Mouse (Mus musculus) embryonic facial prominence, embryonic 11.5 days (tissue): ENCODE data around the gene Syngap1. TPM values are rescaled to one million over a fixed set of nuclear protein-coding genes. Genes with fewer than 3 reads are reported as not detected.

Experiments
- ATAC-seq: fragments of 200-750 bp; cut with Nextera tagmentation; replicated peaks from 2 replicates; pipeline ENCODE4 v1.8.0; 2017; ENCODE audit warnings: low read depth; ENCODE audit not compliant: insufficient number of reproducible peaks, low FRiP score, low TSS enrichment
- DNase-seq: peaks from one replicate; pipeline ENCODE4 v3.0.0-alpha.2; 2015; ENCODE audit warnings: low spot score
- H3K27ac ChIP-seq: fragments of 300-500 bp; sonication (generic); replicated peaks from 2 replicates; pipeline ENCODE4 v1.5.1; 2014; ENCODE audit warnings: mild to moderate bottlenecking, low read depth, low read length, control low read depth
- H3K27me3 ChIP-seq: fragments of 300-500 bp; sonication (generic); 2 replicates; pipeline ENCODE4 v1.6.1; 2014; ENCODE audit warnings: mild to moderate bottlenecking, low read length, moderate library complexity, mixed read lengths; ENCODE audit not compliant: control insufficient read depth, insufficient read depth
- H3K36me3 ChIP-seq: fragments of 300-500 bp; sonication (generic); replicated peaks from 2 replicates; pipeline ENCODE4 v1.6.1; 2014; ENCODE audit warnings: low read depth, mild to moderate bottlenecking, low read length, moderate library complexity, mixed read lengths; ENCODE audit not compliant: control insufficient read depth, insufficient read depth
- H3K4me1 ChIP-seq: fragments of 300-500 bp; sonication (generic); 2 replicates; pipeline ENCODE4 v1.6.1; 2014; ENCODE audit warnings: low read length, mixed read lengths; ENCODE audit not compliant: control insufficient read depth, insufficient read depth
- H3K4me2 ChIP-seq: fragments of 300-500 bp; sonication (generic); 2 replicates; pipeline ENCODE4 v1.6.1; 2014; ENCODE audit warnings: low read depth, mild to moderate bottlenecking, control low read depth, low read length, moderate library complexity
- H3K4me3 ChIP-seq: fragments of 300-500 bp; sonication (generic); 2 replicates; pipeline ENCODE4 v1.5.1; 2014; ENCODE audit warnings: low read depth, low read length, control low read depth
- H3K9ac ChIP-seq: fragments of 300-500 bp; sonication (generic); replicated peaks from 2 replicates; pipeline ENCODE4 v1.6.1; 2014; ENCODE audit warnings: mild to moderate bottlenecking, control low read depth, low read length
- H3K9me3 ChIP-seq: fragments of 300-500 bp; sonication (generic); replicated peaks from 2 replicates; pipeline ENCODE4 v1.6.1; 2016; ENCODE audit warnings: mild to moderate bottlenecking, low read length, inconsistent platforms, mixed read lengths; ENCODE audit not compliant: control insufficient read depth
- WGBS: fragments of 180-500 bp; shearing (Covaris S2); extraction: QIAGEN DNeasy Blood & Tissue Kit; methylation state at CpG from one replicate; pipeline ENCODE4 v1.1.7; 2014; 5-methylcytosine and 5-hydroxymethylcytosine counted together
- polyA plus RNA-seq: library from polyadenylated mRNA; unstranded; fragments of >200 nt; fragmentation: Nextera tagmentation; extraction: Ambion mirVana; gene quantifications from 2 replicates; pipeline ENCODE4 v1.2.1, GENCODE M21; 2014

The Syngap1 gene
- polyA plus RNA-seq, 1 experiment from 2014 or later: 2.8 TPM

DNA sequence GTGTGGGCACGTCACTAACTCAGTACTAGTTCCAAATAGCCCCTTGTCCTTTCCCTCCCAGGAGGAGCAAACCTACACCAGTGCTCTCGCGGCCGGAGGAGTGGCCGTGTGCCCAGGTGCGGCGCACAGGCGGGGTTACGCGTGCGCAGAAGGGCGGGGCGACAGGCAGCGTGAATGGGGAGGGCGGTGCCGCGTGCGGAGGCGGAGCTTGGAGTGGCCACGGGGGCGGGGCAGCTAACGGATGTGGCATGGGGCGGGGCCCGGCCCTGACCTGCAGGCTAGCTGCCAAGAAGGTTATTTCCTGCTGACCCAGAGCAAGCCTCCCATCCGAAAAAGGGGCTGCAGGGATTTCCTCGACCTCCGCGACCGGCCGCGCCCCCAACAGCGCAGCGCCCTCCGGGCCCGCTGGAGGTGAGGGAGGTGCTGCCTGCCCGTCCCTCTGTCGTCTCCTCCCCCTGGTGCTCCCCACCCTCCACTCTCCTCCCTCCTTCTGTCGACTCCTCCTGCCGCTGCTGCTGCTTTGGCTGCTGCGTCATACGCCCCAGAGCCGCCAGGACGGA is 8.1 kb upstream of the Syngap1 start, which contains the start of gene Phf1:
Gene Phf1 (plus strand): TSS at position 214 of the 560 bp plus-strand sequence.
- Histone ChIP-seq H3K9ac (peak within 1 kb of the TSS; percentile 65), H3K9me3 (no peaks in the 10 kb centered on the region), H3K4me1 (peaks cover under 1% of the 10 kb centered on the region; the same call in 1 of the 2 replicates), H3K27me3 (no peaks in the 10 kb centered on the region), H3K4me3 (peak within 1 kb of the TSS; percentile 51), H3K4me2 (peak within 1 kb of the TSS; percentile 85), H3K36me3 (peaks cover 4% of the 10 kb centered on the region; the same call in 1 of the 2 replicates), H3K27ac (peak within 1 kb of the TSS; percentile 43)
- WGBS: under 1% methylated on average over 43 of the region's 43 CpGs
- DNase-seq (peak; percentile 94), ATAC-seq (peak; percentile 84)

DNA sequence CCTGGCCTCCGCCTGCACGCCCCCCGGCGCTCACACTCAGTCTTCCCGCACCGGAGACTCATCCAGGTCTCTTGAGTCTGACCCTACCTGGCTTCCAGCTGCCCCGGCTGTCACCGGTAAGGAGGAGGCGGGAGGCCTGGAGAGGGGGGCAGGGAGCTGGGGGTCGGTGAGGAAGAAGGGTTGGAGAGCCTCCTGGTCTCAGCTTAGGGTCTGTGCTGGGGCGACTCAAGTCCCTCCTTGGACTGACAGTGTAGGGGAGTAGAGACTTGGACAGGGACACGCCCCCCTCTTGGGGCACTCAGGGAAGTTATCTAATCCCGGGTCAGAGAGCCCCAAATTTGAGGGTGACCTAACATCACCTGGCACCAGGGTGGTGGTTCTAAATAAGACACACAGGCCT is 7.6 kb upstream of the Syngap1 start:
- H3K4me3 ChIP-seq: peak overlapping the region; percentile 51
- H3K4me1 ChIP-seq: peaks cover 4% of the 10 kb centered on the region; the same call in 1 of the 2 replicates
- H3K4me2 ChIP-seq: peak overlapping the region; percentile 85
- H3K36me3 ChIP-seq: peaks cover 4% of the 10 kb centered on the region; the same call in 1 of the 2 replicates
- no peaks in the 10 kb centered on the region for H3K27me3 ChIP-seq
- H3K27ac ChIP-seq: peak overlapping the region; percentile 43; the same call in 1 of the 2 replicates
- H3K9ac ChIP-seq: peak overlapping the region; percentile 65
- no peak for DNase-seq
- peak; percentile 27 for ATAC-seq
- 8% methylated on average over 13 of the region's 13 CpGs for WGBS
- H3K9me3 ChIP-seq: no peaks in the 10 kb centered on the region

DNA sequence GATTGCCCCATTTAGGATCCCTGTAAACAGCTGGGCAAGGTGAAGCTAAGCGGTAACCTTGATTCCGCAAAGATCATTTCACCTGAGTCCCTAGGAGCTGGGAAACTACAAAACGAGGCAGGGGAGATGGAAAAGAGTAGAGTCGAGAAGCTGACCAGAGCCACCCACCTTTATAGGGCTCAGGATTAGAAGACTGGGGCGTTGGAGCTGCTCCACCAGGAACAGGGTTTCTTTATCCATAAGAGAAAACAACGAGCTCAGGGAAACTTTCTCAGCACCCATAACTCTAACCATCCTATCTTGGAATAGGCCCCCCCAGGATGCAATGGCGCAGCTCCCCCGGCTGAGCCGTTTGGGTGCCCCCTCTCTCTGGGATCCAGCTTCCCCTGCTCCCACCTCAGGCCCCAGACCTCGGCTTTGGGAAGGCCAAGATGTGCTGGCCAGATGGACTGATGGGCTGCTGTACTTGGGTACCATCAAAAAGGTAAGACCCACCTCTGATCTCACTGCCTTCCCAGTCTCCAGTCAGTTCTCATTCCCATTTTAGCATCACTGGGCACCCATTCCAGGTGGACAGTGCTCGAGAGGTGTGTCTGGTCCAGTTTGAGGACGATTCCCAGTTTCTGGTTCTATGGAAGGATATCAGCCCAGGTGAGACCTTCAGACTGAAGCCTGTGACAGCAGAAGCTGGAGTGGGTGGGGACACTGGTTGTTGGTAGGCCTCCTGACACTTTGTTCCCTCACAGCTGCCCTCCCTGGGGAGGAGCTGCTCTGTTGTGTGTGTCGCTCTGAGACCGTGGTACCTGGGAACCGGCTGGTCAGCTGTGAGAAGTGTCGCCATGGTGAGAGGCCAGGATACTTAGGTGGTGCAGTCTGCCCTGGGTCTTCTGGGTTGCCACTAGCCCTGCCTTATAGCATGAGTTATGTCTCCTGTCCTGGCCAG is 6.9 kb upstream of the Syngap1 start:
- Histone ChIP-seq H3K36me3 (peaks cover under 1% of the 10 kb centered on the region; the same call in 1 of the 2 replicates), H3K4me2 (peak overlapping the region; percentile 85; the same call in 1 of the 2 replicates), H3K9ac (no peak overlapping the region), H3K9me3 (no peaks in the 10 kb centered on the region), H3K27me3 (no peaks in the 10 kb centered on the region), H3K27ac (no peak overlapping the region), H3K4me3 (peak overlapping the region; percentile 51), H3K4me1 (peaks cover 4% of the 10 kb centered on the region; the same call in 1 of the 2 replicates)
- DNase-seq (no peak), ATAC-seq (no peak)
- WGBS: 86% methylated on average over 16 of the region's 16 CpGs

DNA sequence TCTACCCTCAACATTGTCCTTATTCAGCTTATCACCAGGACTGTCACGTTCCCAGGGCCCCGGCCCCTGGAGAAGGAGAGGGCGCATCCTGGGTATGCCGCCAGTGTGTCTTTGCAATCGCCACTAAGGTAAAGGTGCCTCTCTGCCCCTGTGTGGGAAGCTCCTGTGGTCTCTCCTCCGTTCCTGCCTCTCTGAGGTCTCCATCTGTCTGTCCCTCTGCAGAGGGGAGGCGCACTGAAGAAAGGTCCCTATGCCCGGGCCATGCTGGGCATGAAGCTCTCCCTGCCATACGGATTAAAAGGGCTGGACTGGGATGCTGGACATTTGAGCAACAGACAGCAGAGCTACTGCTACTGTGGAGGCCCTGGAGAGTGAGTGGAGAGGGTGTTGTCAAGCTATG is 6.0 kb upstream of the Syngap1 start:
- DNase-seq: no peak
- no peaks in the 10 kb centered on the region for H3K9me3 ChIP-seq
- H3K9ac ChIP-seq: no peak overlapping the region
- H3K36me3 ChIP-seq: no peaks in the 10 kb centered on the region
- H3K27ac ChIP-seq: no peak overlapping the region
- no peak overlapping the region for H3K4me2 ChIP-seq
- 88% methylated on average over 9 of the region's 9 CpGs for WGBS
- no peaks in the 10 kb centered on the region for H3K27me3 ChIP-seq
- no peak for ATAC-seq
- H3K4me3 ChIP-seq: no peak overlapping the region
- H3K4me1 ChIP-seq: peaks cover 6% of the 10 kb centered on the region

DNA sequence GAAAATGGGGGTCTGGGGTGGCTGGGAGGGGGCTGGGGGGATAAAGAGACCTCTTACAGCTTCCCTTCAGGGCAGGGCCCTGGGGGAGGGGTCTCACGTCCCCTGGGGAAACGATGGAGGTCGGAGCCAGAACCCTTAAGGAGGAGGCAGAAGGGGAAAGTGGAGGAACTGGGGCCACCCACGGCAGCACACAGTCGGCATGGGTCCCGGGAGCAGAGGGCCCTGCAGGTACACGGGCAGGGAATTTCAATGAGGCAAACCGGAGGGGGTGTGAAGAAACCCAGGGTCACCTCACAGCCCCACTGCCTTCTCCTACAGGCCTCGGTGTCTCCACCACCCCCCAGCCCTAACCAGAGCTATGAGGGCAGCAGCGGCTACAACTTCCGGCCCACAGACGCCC is 4.6 kb upstream of the Syngap1 start:
- Histone ChIP-seq H3K9ac (no peak overlapping the region), H3K36me3 (no peaks in the 10 kb centered on the region), H3K4me2 (no peak overlapping the region), H3K4me1 (peaks cover 9% of the 10 kb centered on the region), H3K27ac (no peak overlapping the region), H3K4me3 (no peak overlapping the region), H3K9me3 (no peaks in the 10 kb centered on the region), H3K27me3 (no peaks in the 10 kb centered on the region)
- DNase-seq (no peak), ATAC-seq (no peak)
- WGBS: 81% methylated on average over 12 of the region's 12 CpGs

DNA sequence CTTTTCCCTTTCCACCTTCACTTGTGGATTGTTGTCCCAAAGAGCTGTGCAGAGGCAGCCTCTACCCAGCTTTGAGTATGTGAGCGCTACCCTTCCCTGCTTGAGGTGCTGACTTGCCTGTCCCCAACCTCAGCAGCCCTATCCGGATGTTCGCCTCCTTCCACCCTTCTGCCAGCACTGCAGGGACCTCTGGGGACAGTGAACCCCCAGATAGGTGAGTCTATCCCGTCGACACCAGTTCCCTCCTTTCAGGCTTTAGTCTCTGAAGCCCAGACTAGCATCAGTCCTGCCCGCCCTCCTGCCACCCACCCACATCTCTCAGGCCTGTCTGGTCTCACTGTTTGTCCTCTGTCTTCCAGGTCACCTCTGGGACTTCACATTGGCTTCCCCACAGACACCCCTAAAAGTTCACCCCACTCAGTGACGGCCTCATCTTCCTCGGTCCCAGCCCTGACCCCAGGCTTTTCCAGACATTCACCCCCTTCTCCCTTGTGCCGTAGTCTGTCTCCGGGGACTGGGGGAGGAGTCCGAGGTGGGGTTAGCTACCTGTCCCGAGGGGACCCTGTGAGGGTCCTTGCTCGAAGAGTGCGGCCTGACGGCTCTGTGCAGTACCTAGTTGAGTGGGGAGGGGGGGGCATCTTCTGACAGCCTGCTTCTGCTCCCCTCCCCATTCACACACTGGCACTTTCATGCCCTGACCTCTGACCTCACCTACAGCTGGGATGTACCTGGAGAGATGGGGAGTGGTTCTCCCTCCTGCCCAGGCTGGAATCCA is 3.9 kb upstream of the Syngap1 start:
- no peak for DNase-seq
- no peak overlapping the region; the same call in 1 of the 2 replicates for H3K4me2 ChIP-seq
- H3K9me3 ChIP-seq: no peaks in the 10 kb centered on the region
- ATAC-seq: no peak
- WGBS: 82% methylated on average over 15 of the region's 15 CpGs
- H3K9ac ChIP-seq: no peak overlapping the region
- no peak overlapping the region for H3K4me3 ChIP-seq
- H3K4me1 ChIP-seq: peaks cover 9% of the 10 kb centered on the region
- H3K27me3 ChIP-seq: no peaks in the 10 kb centered on the region
- no peak overlapping the region for H3K27ac ChIP-seq
- no peaks in the 10 kb centered on the region for H3K36me3 ChIP-seq

DNA sequence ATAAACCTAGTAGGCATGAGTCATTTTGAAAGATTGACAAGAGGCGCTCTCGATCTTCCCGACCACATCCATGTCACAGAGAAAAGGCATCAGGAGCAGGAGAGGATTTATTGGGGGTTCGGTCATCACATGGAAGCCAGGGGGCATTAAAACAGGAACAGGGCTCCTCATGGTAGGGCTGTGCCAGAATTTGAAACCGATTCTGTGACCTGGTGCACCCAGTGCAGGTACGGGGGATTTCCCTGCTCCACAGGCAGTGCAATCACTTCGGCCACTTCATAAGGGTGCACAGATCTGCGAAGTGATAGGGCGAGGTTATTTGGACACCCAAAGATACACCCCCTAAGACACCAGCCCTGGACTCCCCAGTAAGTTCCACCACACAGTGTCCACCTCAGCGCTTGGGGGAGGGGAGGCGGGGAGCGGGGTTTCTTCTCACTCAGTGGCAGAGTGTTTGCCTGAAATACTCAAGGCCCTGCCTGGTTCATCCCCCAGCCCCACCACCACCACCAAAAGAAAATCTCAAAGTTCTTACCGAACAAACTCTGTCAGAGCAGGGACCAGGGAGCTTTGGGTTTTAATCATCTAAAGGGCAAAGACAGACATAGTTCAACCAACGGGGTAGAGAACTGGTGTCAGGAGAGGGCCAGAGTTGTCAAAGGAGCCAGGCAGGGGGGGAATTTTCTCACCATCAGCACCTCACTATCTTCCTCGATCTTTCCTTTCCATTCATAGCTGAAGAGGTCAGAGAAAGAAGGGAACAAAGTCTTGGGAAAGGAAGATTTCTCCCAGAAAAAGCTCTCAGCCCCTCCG is 3.0 kb upstream of the Syngap1 start:
- Histone ChIP-seq H3K27ac (0 out of 2 replicates have a peak overlapping the region, but pooled peaks have one; percentile 63), H3K36me3 (no peaks in the 10 kb centered on the region), H3K9ac (peak overlapping the region; percentile 75), H3K4me2 (peak overlapping the region; percentile 96), H3K9me3 (no peaks in the 10 kb centered on the region), H3K4me1 (peaks cover 9% of the 10 kb centered on the region), H3K27me3 (no peaks in the 10 kb centered on the region), H3K4me3 (peak overlapping the region; percentile 60)
- no peak for DNase-seq
- ATAC-seq: no peak
- WGBS: 60% methylated on average over 16 of the region's 16 CpGs
